Mouse (Mus musculus) lung, adult 2 months (tissue): ENCODE measurements around the gene Mag.

Source experiments
- CTCF ChIP-seq: fragments of 200-500 bp; IDR thresholded peaks from 2 replicates; pipeline ENCODE4 v1.5.1; 2011; ENCODE audit warnings: mild to moderate bottlenecking, low read length, control low read depth; ENCODE audit not compliant: insufficient read depth
- POLR2A ChIP-seq: fragments of 200-500 bp; IDR thresholded peaks from 2 replicates; pipeline ENCODE4 v1.6.1; 2011; ENCODE audit warnings: low read depth, mild to moderate bottlenecking, control low read depth, low read length, borderline replicate concordance; ENCODE audit errors: extremely low read depth

DNA sequence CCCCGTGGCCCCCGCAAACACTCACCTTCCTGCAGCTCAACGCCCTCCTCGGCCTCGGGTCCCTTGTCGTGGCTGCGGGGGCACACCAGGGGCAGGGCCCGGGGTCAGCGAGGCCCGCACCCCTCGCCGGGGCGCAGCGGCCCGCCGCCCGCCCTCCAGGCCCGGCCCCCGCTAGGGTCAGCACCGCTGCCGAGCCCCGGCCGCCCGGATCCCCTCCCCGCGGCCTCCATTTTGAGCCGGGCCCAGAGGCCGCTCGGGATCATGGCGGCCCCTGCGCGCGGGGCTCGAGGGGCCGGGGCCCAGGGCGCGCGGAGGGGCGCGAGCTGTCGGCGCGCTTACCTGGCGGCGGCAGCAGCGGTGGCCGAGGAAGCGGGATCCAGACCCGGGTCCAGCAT lies 41.7 kb upstream of the Mag start:
- TF ChIP-seq CTCF: no peak
- no peak for TF ChIP-seq POLR2A
